Mouse (Mus musculus) gastrocnemius, postnatal 10 days (tissue): ENCODE measurements around the gene Zeb2. TPM values are rescaled to one million over a fixed set of nuclear protein-coding genes. Genes with fewer than 3 reads are reported as not detected.

Source experiments
- DNase-seq: peaks from one replicate; pipeline ENCODE4 v3.0.0; 2021; ENCODE audit warnings: mixed read lengths
- total RNA-seq, 2 experiments: library from RNA; stranded (reverse); gene quantifications; 2 replicates each; pipeline ENCODE4 v1.2.3; 2021

Zeb2 gene
- total RNA-seq, 2 experiments from 2014 or later: 72.6 to 114 TPM

GRCm38 (mm10) chr2:45060768-45061167 is 56.4 kb downstream of the Zeb2 start:
- DNase-seq: no peak

- no peak for DNase-seq
Observed at GRCm38 (mm10) chr2:45060202-45060601, 57.0 kb downstream of the Zeb2 start.

GRCm38 (mm10) chr2:45059599-45059998 is 57.6 kb downstream of the Zeb2 start:
- DNase-seq: no peak

GRCm38 (mm10) chr2:45059010-45059409 is 58.2 kb downstream of the Zeb2 start:
- no peak for DNase-seq

GRCm38 (mm10) chr2:45058183-45058582 is 59.0 kb downstream of the Zeb2 start:
- DNase-seq: no peak

- DNase-seq: no peak
Observed at GRCm38 (mm10) chr2:45056856-45057562, 60.2 kb downstream of the Zeb2 start.

GRCm38 (mm10) chr2:45055926-45056325 is 61.3 kb downstream of the Zeb2 start:
- DNase-seq: no peak

- DNase-seq: no peak
Observed at GRCm38 (mm10) chr2:45055034-45055615, 62.1 kb downstream of the Zeb2 start.

GRCm38 (mm10) chr2:45054070-45055025 is 62.8 kb downstream of the Zeb2 start:
- DNase-seq: no peak

GRCm38 (mm10) chr2:45052587-45052986 is 64.6 kb downstream of the Zeb2 start:
- no peak for DNase-seq

- no peak for DNase-seq
Observed at GRCm38 (mm10) chr2:45051321-45051720, 65.9 kb downstream of the Zeb2 start.

GRCm38 (mm10) chr2:45049923-45050322 is 67.3 kb downstream of the Zeb2 start:
- no peak for DNase-seq

- no peak for DNase-seq
Observed at GRCm38 (mm10) chr2:45049279-45049678, 67.9 kb downstream of the Zeb2 start.

GRCm38 (mm10) chr2:45040706-45041312 is 76.4 kb downstream of the Zeb2 start:
- DNase-seq: no peak

- no peak for DNase-seq
Observed at GRCm38 (mm10) chr2:45039503-45039902, 77.7 kb downstream of the Zeb2 start.

- DNase-seq: no peak
Observed at GRCm38 (mm10) chr2:45028091-45028638, 89.0 kb downstream of the Zeb2 start.

- no peak for DNase-seq
Observed at GRCm38 (mm10) chr2:45017186-45017800, 99.9 kb downstream of the Zeb2 start.

GRCm38 (mm10) chr2:45013325-45013724 is 103.9 kb downstream of the Zeb2 start:
- no peak for DNase-seq

- no peak for DNase-seq
Observed at GRCm38 (mm10) chr2:45012676-45013075, 104.5 kb downstream of the Zeb2 start.

- no peak for DNase-seq
Observed at GRCm38 (mm10) chr2:45010701-45011100, 106.5 kb downstream of the Zeb2 start.

GRCm38 (mm10) chr2:44999906-45000305 is 117.3 kb downstream of the Zeb2 start:
- no peak for DNase-seq

GRCm38 (mm10) chr2:44998710-44999109 is 118.5 kb downstream of the Zeb2 start:
- DNase-seq: no peak
